Comparison of ENCODE assay signal across 11 mouse cellular contexts in the genomic region with DNA sequence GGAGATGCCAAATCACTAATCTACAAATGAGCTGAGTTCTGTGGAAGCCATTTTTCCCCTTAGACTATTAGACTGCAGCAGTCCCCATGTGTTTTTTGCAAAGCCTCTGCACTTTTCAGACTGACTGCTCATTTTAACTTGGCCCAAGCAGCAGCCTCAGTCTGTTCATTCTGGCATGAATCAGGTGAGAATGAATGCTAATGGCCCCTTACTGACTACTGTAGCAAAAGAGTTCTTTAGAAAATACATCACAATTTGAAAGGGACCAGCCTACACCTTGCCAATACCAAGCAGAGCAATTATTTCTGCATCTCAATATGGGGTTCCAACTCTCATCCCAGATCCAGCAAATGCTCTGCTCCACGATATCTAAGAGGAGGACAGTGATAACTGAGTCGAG.
"Had no signal": no experiment of that assay in that cellular context is flagged by ENCODE, and none has a peak within 500 bp of the region (broad histone marks: within the 10 kb centered on the region; RNA-seq: fewer than 3 reads in every experiment).

No protein-coding gene starts in this region.

- H3K4me2 ChIP-seq: liver, embryonic 12.5 days; lung, embryonic 15.5 days; midbrain, embryonic 12.5 days; stomach, embryonic 15.5 days had no signal

- H3K4me3 ChIP-seq: liver, embryonic 12.5 days; lung, embryonic 15.5 days; midbrain, embryonic 12.5 days; stomach, embryonic 15.5 days had no signal

- DNase-seq: kidney, adult 9 months; kidney, postnatal 36 days; left cerebral cortex, postnatal 4 days; lung, postnatal 14 days; right cerebral cortex, postnatal 14 days; thymus, postnatal 36 days had no signal

- H3K36me3 ChIP-seq: liver, embryonic 12.5 days; lung, embryonic 15.5 days; midbrain, embryonic 12.5 days; stomach, embryonic 15.5 days had no signal

- H3K27ac ChIP-seq: kidney, postnatal 0 days; liver, embryonic 12.5 days; lung, embryonic 15.5 days; midbrain, embryonic 12.5 days; stomach, embryonic 15.5 days had no signal

- H3K4me1 ChIP-seq: liver, embryonic 12.5 days; lung, embryonic 15.5 days; midbrain, embryonic 12.5 days; stomach, embryonic 15.5 days had no signal

- H3K27me3 ChIP-seq: liver, embryonic 12.5 days; lung, embryonic 15.5 days; midbrain, embryonic 12.5 days; stomach, embryonic 15.5 days had no signal

- H3K9me3 ChIP-seq: liver, embryonic 12.5 days; lung, embryonic 15.5 days; midbrain, embryonic 12.5 days; stomach, embryonic 15.5 days had no signal

- H3K9ac ChIP-seq: liver, embryonic 12.5 days; lung, embryonic 15.5 days; midbrain, embryonic 12.5 days; stomach, embryonic 15.5 days had no signal

- ATAC-seq: liver, embryonic 12.5 days had no signal
